Mouse (Mus musculus) spleen, adult 2 months (tissue): ENCODE data around the gene Smpd2.

Source experiments
- CTCF ChIP-seq: fragments of 200-500 bp; IDR thresholded peaks from 2 replicates; pipeline ENCODE4 v1.5.1; 2011; ENCODE audit warnings: mild to moderate bottlenecking, inconsistent platforms; ENCODE audit not compliant: insufficient read depth, insufficient read length, insufficient replicate concordance; ENCODE audit errors: extremely low read depth
- POLR2A ChIP-seq: fragments of 200-500 bp; IDR thresholded peaks from 2 replicates; pipeline ENCODE4 v1.6.1; 2011; ENCODE audit warnings: low read depth, low read length, inconsistent platforms

DNA sequence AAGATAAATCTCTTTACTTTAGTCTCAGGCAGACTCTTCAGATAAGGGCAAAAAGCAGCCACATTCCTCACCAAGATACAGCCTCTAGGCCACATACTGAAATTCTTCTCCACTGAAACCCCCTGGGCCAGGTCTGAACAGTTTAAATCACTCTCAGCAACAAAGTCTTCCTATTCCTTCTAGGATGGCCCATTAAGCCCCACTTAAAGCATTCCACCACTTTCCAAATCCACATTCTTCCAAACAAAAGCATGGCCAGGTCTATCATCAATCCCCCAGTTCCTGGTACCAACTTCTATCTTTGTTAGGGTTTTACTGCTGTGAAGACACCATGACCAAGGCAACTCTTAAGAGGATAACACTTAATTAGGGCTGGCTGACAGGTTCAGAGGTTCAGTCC lies 17.6 kb downstream of the Smpd2 start:
- TF ChIP-seq CTCF, result no peak
- no peak for TF ChIP-seq POLR2A
